Mouse (Mus musculus) adrenal gland, postnatal 36 days (tissue): ENCODE results near the gene Rab1b. TPM values are rescaled to one million over a fixed set of nuclear protein-coding genes. Genes with fewer than 3 reads are reported as not detected.

Source experiments
- DNase-seq, 2 experiments: peaks; one replicate each; pipeline ENCODE4 v3.0.0; 2021; ENCODE audit warnings: mixed read lengths in 1 of 2
- total RNA-seq, 2 experiments: library from RNA; stranded (reverse); gene quantifications; 2 replicates each; pipeline ENCODE4 v1.2.3; 2021

The Rab1b gene
- total RNA-seq, 2 experiments from 2014 or later = 165 to 190 TPM

DNA sequence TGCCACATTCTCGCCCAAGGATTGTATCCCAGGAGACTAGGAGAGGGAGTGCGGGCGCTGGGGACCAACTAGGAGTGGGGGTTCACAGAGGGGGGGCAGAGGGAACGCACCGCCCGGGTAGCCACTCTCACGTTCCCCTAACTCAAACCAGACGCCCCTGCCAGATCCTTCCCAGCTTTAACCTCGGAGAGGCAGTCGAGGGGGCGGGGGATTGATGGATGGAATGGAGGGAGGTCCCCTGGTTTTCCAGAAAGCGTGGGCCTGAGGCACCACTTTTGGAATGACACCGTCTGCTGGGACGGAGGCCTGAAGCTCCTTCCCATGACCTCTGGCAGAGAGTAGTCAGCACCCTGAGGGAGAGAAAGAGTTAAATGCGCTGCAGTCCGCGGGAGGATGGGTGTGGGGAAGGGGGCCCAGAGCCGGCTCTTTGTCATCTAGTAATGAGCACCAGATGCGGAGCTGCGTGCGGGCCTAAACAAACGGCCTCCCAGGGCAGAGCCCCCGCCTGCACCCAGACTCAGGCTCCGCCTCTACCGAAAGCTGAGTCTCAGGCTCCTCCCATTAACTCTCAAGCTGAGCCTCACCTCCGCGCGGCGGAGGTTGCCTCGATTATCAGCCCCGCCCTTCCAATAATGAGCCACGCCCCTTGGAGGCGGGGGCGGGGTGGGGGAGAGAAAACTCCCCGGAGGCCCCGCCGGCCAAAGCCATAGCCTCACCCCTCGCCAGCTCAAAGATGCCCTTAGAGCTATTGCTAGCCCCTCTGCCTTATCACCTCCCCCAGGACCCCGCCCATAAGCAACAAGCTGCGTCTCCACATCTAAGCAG, 35.1 kb downstream of the Rab1b start:
- peak; percentile 84 to 86 for DNase-seq

DNA sequence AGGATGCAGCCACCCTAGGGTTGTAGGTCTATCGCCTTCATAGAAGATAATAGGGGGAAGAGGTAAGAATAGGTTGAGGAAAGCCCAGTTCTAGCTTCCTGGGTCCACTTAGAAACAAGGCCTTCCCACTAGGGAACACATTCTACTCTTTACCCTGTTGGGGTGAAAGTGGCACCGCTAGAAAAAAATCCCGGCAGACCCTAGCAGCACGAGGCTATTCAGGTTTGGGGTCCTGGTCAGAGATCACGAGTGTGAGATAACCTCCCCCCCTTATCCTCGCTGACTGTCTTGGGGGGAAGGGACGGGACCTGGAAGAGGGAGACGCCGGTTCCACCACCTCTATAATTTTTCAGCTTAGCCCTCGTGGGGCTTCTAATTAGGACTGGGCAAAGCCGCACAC, 35.8 kb downstream of the Rab1b start:
- no peak for DNase-seq

DNA sequence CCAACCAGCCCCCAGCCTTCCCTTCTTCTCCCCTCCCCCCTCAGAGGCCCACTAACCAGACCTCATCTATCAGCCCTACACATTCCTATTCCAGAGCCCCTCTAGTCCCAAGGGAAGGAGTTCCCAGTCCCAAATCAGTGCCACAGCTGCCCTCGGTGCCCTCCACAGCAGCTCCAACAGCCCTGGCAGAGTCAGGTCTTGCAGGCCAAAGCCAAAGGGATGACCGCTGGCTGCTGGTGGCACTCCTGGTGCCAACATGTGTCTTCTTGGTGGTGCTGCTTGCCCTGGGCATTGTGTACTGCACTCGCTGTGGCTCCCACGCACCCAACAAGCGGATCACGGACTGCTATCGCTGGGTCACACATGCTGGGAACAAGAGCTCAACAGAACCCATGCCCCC, 36.9 kb downstream of the Rab1b start:
- no peak for DNase-seq

DNA sequence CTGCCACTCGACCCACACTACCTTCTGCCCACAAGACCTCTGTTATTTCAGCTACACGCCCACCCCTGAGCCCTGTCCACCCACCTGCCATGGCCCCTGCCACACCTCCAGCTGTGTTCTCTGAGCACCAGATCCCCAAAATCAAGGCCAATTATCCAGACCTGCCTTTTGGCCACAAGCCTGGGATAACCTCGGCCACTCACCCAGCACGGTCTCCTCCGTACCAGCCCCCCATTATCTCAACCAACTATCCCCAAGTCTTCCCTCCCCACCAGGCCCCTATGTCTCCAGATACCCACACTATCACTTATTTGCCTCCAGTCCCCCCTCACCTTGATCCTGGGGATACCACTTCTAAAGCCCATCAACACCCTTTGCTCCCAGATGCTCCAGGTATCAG, 37.4 kb downstream of the Rab1b start:
- no peak for DNase-seq

DNA sequence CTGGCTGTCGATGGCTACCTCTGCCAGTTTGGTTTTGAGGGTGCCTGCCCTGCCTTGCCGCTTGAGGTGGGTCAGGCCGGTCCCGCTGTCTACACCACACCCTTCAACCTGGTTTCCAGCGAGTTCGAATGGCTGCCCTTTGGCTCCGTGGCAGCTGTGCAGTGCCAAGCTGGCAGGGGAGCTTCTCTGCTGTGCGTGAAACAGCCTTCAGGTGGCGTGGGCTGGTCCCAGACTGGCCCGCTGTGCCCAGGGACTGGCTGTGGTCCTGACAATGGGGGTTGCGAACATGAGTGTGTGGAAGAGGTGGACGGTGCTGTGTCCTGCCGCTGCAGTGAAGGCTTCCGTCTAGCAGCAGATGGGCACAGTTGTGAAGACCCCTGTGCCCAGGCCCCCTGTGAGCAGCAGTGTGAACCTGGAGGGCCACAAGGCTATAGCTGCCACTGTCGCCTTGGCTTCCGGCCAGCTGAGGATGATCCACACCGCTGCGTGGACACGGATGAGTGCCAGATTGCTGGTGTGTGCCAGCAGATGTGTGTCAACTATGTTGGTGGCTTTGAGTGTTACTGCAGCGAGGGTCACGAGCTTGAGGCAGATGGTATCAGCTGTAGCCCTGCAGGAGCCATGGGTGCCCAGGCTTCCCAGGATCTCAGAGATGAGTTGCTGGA, 38.2 kb downstream of the Rab1b start:
- no peak for DNase-seq

DNA sequence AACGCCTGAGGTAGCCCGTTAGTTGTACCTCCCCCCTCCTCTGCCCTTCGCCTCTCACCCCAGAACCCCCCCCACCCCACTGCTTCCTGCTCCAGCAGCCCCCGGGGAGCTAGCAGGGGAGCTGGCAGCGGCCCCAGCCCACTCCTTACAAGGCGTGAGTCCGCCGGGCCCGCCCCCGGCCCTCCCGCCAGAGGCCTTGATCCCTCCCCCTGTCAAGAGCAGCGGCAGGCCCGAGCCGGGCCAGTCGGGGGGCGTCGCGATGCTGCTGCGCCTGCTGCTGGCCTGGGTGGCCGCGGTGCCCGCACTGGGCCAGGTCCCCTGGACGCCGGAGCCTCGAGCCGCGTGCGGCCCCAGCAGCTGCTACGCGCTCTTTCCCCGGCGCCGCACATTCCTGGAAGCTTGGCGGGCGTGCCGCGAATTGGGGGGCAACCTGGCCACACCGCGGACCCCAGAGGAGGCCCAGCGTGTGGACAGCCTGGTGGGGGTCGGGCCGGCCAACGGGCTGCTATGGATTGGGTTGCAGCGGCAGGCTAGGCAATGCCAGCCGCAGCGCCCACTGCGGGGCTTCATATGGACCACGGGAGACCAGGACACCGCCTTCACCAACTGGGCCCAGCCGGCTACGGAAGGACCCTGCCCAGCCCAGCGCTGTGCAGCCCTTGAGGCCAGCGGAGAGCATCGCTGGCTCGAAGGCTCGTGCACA, 38.9 kb downstream of the Rab1b start, which contains the start of gene Cd248:
Gene Cd248 (plus strand): TSS at position 212 of the 703 bp plus-strand sequence.
- peak; percentile 56 to 83 for DNase-seq

DNA sequence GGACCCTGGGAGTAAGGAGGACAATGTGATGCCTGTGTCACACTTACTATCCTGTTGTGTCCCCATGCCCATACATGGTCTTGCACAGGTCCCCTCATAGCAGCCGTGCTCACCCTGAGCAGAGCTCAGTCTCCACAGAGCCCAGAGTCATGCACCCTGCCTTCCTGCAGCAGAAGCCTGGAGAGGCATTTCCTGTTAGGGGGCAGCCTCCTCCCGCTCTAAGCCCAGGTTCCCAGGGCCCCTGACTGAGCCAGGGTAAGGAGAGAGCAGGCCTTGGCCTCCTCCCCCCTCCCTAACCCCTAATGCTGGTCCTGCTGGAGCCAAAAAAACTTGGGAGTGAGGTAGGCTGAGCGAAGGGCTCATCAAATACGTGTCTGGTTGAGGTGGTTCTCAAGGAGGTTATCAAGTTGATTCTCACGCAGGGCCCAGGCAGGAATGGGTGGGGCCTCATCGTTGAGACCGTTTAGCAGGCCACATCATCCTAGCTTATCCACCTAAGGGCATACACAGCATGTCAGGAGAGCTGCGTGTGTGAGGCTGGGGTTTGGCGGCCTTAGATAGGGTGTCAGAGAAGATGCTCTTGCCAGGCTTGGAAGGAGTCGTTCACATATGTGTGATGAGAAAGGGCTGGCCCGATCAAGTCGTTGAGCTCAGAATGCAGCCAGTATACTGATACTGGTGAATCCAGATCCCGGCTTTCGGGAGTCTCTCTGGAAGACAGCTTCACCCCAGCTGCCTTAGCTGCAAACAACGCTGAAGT, 39.7 kb downstream of the Rab1b start:
- no peak for DNase-seq

DNA sequence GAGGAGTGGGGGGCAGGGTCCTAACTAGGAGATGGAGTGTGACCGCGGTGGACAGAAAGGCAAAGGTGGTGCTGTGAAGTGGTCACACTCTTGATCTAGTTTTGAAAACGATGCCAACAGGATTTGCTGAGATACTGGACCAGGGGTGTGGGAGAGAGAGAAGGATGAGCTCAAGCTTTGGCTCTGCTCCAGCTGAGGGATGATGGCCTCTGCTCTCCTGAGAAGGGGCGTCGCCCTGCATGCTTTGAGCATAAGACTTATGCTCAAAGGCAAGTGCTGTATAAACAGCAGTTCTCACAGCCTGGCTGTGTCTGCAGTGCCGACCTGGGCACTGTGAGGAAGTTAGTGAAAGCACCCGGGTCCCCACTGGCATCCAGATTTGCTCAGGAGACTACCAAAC, 41.8 kb downstream of the Rab1b start:
- no peak for DNase-seq

DNA sequence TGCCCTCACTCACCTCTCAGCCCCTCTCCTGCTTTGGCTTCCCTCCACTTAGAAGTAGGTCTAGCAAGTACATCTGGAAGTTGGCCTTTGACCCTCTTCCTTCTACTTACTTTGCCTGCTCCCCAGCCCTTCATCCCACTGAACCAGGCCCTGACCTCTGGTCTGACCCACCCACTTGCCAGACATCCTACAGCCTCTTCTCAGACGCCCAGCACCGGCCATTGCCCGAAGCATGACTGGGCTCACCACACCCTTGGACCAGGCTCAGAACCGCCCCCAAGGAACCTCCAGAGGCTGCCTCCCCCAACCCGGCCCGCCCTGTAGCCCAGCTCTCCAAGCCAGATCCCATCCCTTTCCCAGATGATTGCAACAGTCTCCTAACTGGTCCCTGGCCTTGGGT, 44.4 kb downstream of the Rab1b start:
- DNase-seq = no peak

DNA sequence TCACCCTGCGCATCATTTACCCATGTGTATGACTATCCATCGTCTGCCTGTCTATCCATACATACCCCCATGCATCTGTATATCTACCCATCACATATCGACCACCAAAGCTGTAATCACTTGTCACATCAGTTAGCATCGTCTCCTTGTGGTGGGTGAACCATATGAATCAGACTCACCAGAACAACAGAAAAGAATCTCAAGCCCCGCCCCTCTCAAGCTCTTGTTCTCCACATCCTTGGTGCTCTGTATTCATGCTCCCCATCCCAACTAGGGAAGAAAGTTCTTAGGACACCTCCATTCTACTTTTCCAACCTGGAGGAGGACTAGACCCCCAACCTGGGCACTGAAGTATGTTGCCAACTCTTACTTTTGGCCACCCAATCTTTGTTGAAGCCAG, 44.8 kb downstream of the Rab1b start:
- DNase-seq = no peak

DNA sequence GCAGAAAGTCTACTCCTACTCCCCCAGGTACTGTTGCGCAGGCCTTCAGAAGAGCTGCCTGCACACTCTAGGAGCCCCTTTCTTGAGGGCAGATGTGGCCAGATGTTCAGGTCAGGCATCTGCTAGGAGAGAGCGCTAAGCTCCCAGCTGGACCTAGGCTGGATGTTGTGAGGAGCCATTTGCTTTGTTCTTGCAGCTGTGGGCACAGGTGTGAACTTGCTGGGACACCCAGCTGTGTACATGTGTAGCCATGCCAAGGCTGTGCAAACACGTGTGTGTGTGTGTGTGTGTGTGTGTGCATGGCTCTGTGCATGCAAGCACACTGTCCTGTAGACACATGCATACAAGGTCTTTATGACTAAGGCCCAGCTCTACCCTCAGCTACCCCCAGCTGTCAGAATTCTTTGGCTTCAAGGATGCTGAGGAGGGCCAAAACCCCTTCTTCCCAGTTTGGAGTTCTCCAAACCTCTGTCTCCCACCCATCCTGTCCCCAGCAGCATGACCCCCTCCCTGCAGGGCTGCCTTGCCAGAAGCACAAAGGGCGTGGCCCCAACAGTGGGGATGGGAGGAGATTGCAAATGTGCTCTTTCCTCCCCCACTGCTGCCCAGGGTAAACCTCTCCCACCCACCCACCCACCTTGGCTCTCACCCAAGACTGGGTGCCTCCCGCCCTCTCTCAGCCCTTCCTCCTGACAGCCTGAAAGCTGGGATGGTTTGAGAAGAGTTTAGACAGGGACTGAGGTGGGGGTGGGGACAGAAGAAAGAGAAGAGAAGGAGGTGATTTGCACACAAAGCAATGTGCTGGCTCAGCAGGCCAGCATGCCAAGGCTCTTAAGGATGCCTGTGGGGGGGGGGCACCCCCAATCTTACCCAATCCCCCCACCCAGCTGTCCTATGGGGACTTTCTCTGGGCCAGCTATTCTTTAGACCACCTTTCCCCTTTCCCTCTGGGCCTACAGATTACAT, 46.2 kb downstream of the Rab1b start:
- no peak for DNase-seq

DNA sequence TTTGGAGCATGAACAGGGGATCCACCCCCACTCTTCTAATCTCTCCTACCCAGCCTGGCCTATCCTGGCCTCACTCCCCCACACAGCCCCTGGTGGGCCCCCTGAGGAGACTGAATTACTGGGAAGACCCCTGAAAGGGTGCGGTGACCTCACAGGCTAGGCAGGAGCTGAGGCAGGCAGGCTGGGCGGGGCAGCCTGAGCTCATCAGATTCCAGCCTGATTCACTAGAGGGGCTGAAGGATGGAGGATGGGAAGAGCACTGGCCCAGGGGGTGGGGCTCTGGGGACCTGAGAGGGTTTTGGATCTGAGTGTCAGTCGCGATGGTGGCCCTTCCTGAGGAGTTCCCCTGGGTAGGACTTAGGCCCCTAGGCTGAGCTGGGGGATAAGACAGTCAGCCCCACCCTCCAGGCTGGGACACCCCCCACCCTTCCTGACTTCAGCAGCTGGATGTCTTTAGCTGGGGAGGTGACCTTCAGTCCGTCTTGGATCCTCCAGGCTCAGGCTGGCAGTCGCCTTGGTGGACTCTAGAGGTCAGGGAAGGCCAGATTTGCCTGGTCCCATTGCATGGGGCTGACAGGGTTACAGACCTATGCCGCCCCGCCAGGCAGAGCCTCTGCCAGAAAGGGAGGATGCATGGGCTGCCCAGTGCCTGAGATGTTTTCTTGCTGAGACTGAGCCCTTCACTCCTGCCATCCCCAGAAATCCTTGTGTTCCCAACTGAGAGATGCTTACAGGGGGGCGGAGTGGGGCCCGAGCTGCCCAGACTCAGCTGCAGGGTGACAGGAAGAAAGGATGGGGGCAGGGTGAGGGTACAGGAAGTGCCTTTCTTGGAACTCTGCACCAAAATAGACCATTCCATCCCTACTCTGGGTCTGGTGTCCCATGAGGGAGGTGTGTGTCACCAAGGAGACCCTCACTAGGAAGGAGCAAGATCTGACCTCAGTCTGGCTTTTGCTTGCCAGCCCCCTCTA, 47.8 kb downstream of the Rab1b start:
- no peak for DNase-seq

DNA sequence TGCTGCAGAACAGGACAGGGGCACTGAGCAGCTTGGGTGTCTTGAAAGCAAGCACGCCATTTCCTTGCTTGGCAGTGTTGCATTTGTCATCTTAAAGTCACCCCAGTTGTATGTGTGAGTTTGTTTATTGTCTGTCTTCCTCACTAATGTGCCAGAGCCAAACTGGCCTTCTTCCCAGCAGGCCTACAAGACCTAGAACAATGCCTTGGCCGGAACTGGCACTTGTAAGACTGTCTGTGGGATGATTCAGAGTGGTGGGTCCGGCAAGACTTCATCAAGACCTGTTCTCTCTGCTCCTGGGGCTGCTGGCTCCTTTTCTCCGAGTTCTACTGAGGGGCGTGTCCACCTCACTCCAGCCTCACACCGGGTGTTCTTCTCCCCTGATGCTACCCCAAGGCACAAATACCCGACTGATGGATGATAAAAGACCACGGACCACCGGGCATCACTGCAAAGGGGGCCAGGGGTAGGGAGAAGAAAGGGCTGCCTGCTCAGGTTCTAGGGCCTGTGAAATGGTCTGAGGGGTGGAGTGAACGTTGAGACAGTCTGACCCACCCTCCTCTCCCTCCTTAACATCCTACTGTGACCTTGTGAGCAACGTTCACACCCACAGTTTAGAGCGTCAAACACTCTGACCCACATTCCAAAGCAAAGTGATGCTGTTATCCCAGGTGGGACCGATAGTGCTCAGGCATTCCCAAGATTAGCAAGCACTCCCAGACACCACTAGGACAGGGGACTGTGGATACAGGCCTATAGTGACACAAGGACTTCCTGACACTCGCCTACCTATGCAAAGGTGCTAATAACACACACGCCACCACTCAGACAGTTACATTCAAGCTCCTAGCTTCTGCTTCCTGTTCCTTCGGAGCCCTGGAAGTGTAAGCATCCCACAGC, 48.7 kb downstream of the Rab1b start:
- no peak for DNase-seq

DNA sequence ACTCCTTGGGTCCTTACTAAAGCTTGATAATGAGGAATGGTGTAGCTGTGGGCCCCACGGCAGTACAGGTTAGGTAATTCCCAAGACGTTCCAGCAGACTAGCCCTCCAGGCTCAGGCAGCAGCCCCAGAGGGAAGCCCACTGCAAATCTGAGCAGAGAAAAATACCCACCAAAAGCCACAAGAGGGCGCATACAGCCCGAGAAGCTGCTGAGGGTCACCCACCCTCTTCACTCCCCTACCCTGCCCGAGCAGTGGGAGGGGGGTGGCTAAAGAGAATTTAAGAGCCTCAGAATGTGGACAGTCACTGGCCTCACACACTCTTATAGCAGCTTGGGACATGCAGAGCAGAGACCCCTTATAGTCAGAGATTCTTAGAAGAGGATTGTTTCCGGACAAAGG, 50.6 kb downstream of the Rab1b start:
- DNase-seq = no peak

DNA sequence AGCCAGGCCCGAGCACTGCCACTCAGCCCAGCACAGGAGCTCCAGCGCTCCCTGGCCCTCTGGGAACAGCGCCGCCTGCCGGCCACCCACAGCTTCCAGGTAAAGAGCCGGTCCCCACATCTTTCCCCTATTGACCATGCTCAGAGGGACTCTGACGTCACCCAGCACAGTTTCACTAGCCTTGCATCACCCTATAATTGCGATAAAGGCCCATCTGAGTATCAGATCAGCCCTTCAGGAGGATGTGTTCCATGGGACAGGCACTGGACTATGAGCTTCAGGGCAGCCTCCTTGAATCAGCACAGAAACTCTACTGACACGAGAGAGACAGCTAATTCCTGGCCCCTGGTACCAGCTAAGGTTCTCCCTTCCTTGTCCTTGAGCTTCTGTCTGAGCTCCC, 53.0 kb downstream of the Rab1b start:
- peak; percentile 67 to 80 for DNase-seq

DNA sequence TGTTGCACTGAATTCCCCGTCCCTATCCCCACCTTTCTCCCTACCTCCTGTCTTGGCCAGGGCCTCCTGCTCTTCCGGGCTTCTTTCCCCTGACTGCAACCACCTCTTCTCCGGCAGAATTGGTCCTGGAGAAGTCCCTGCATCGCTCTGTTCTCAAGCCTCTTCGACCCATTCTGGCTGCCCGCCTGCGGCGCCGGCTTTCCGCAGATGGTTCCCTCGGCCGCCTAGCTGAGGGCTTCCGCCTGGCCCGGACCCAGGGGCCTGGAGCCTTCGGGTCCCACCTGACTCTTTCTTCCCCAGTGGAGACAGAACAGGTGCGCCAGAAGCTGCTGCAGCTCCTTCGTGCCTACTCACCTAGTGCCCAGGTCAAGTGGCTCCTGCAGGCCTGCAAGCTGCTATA, 54.0 kb downstream of the Rab1b start:
- no peak for DNase-seq

DNA sequence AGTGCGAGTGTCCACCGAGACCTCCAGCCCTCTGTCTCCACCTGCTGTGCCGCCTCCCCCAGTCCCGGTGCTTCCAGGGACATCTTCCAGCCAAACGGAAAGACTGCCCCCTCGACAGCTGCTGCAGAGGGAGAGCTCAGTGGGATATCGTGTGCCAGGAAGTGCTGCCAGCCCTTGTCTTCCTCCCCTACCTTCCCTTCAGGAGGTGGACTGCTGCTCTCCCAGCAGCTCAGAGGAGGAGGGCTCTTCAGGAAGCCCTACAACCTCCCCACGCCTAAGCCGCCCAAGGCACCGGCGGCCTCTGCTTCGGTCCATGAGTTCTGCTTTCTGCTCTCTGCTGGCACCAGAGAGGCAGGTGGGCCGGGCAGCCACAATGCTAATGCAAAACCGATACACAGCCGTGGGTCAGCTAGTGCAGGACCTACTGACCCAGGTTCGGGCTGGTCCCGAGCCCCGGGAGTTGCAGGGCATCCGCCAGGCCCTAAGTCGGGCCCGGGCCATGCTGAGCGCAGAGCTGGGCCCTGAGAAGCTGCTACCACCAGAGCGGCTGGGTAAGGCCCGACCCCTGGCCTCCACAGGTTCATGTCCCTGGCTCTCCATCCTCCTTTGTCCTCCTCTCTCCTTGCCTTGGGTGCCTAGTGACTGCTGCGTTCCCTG, 54.6 kb downstream of the Rab1b start:
- no peak for DNase-seq

DNA sequence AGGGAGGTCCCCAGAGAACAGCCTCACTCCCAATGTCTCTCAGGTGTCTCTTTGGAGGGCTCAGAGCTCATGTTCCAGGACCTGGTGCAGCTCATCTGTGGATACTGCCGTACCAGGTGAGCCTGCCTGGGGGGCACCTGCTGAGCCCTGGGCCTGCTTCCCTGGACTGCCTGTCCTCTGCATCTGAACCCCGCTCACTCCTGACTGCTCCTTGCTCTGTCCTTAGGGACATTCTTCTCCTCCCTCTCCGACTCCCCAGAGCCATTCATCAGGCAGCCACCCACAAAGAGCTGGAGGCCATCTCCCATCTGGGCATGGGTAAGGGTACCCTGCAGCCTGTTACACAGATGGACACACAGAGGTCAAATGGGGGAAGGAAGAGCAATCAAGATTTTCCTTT, 55.4 kb downstream of the Rab1b start:
- DNase-seq = no peak
